Mouse (Mus musculus): ENCODE measurements around the gene Plpp3. TPM values are rescaled to one million over a fixed set of nuclear protein-coding genes. Genes with fewer than 3 reads are reported as not detected.

The Plpp3 gene
- polyA plus RNA-seq, 1 experiment from 2014 or later = 81.9 TPM

DNA sequence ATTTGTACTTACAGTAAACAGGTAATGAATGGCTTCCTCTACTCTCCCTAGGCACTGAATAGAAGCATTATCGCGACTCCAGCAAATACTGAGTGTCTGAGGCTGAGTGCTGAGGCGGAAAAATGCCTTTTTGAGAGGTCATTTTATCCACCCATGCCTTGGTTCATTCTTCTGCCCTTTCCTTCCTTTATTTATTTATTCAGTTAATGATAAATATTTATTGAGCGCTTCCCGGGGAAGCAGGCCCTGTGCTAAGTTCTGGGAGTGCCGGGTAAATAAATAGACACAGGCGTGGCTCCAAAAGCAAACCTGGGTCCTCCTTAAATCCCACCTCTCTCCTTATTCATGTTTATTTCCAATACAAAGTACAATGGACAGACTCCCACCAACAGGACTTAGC is 27.9 kb upstream of the Plpp3 start:
- no peak overlapping the region for H3K4me3 ChIP-seq
- H3K36me3 ChIP-seq = no peaks in the 10 kb centered on the region
- no peak overlapping the region for H3K27ac ChIP-seq
- H3K4me2 ChIP-seq = no peak overlapping the region
- WGBS = 69% methylated on average over 7 of the region's 7 CpGs
- no peaks in the 10 kb centered on the region for H3K27me3 ChIP-seq
- H3K4me1 ChIP-seq (replicated peaks) = no peaks in the 10 kb centered on the region
- no peaks in the 10 kb centered on the region for H3K9me3 ChIP-seq
- no peak for ATAC-seq (ENCODE audit: low FRiP score)
- H3K9ac ChIP-seq = no peak overlapping the region

DNA sequence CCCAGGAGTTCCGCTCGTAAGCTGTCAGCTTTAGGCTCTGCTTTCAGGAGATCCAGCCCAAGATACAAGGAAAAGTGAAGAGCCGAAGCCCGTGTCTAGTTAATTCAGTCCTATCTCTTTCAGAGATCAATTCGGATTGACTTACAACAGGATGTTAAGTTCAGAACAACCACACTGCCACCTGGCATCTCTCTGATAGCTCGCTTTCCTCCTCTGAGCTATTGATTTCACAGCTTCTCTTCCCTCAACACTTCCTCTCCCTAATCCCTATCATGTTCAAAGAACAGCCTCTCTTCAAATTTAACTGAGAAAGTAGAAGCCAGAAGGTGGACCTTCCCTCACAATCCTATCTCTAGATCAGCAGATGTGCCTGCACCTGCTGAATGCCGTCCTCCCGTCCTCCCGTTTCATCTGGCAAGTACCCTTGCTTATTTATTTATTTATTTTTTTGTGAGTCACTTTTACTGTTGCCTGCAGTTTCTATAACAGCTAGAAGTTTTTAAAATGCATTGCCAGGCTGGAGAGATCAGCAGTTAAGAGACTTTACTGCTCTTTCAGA is 25.3 kb upstream of the Plpp3 start:
- Histone ChIP-seq H3K36me3 (no peaks in the 10 kb centered on the region), H3K9me3 (no peaks in the 10 kb centered on the region), H3K27ac (no peak overlapping the region), H3K27me3 (no peaks in the 10 kb centered on the region), H3K4me3 (no peak overlapping the region), H3K4me1 (replicated peaks) (no peaks in the 10 kb centered on the region), H3K4me2 (no peak overlapping the region), H3K9ac (no peak overlapping the region)
- WGBS = 86% methylated on average over 9 of the region's 9 CpGs
- no peak for ATAC-seq (ENCODE audit: low FRiP score)

DNA sequence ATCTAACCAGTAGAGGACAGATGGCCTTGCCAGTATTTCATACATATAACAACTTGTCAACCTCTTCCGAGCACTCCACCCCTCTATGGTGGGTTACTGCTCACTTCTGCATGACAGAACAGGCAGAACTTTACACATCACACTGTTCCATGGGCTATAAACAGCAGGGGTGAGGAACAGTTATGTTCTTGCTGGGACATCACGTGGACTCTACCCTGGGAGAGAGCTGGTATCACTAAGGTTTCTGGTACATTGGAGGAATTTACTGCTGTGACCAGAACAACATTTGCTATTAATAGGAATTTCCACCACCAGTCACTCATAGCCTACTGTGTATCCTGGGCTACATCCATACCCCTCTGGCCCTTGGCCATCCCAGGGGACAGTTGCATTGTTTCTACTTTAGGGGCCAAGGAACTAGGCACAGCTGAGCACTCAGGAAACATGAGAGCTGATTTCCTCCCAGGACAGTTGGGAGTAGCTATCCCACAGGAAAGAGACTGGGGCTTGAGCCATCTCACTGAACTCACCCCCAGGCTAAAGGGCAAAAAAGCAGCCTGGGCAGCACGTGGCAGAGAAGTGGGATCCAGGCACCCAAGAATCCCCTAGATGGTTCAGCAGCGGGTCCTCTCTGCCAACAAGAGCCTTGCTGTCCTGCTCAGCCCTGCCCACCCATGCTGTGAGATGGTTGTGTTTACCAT is 23.6 kb upstream of the Plpp3 start:
- Histone ChIP-seq H3K27me3 (no peaks in the 10 kb centered on the region), H3K9ac (no peak overlapping the region), H3K4me3 (no peak overlapping the region), H3K9me3 (no peaks in the 10 kb centered on the region), H3K4me1 (replicated peaks) (no peaks in the 10 kb centered on the region), H3K4me2 (no peak overlapping the region), H3K36me3 (no peaks in the 10 kb centered on the region), H3K27ac (no peak overlapping the region)
- ATAC-seq (ENCODE audit: low FRiP score) = no peak
- 81% methylated on average over 4 of the region's 4 CpGs for WGBS

DNA sequence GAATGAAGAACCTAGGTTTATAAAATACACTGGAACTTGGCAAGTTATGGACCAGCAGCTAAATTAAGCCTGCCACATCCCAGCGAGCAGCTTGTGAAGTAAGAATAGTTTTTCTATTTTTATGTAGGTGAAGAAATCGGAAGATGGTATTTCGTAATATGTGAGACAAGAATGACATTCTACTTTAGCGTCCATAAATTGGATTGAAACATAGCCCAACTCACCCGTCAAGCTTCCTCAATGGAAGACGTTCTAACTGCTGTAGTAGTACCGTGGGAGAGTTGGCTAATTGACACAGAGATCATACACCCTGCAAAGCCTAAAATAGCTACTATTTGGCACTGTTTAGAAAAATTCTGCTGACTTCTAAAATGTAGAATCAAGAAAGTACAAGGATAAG is 7.7 kb upstream of the Plpp3 start:
- Histone ChIP-seq H3K9me3 (no peaks in the 10 kb centered on the region), H3K27me3 (no peaks in the 10 kb centered on the region), H3K4me1 (replicated peaks) (peaks cover 3% of the 10 kb centered on the region; the same call in 1 of the 2 replicates), H3K4me2 (no peak overlapping the region), H3K9ac (no peak overlapping the region), H3K27ac (no peak overlapping the region), H3K4me3 (no peak overlapping the region), H3K36me3 (no peaks in the 10 kb centered on the region)
- WGBS = 93% methylated on average over 7 of the region's 7 CpGs
- no peak for ATAC-seq (ENCODE audit: low FRiP score)

DNA sequence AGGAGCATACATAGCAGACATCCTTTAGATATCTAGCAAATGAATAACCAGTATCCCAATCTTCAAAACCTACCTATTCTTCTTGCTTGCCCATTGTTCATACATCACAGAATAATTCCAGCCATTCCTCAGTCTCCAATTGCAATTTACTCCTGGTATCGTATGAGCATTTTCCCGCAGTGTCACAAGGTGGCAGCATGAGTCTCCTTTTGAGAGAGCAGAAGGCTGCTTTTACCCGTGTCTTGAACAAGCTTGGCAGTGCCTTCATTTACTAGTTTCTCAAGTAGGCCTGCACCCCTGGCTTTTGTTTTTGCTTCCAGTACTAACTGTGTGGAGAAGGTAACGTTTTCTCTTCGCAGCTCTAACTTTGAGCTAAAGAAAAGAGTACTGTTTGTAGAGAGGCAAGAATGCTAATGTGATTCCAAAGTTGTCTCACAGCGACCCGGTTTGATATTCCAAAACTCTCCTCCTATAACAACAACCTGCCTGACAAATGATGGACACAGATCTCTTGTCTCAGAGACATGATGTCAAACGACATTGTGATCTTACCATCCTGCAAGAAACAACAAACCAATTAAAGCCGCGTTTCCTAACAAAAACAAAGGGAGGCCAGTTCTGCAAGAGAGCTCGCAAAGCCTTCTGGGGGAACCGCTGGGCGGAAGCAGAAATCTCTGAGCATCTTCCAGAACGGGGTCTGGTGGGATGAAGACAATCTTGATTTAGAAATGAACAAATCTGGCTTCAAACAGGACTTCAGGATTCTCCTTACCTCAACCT is 5.0 kb upstream of the Plpp3 start:
- Histone ChIP-seq H3K36me3 (no peaks in the 10 kb centered on the region), H3K4me3 (no peak overlapping the region), H3K27ac (no peak overlapping the region), H3K9me3 (no peaks in the 10 kb centered on the region), H3K27me3 (0 out of 2 replicates have a peak, but pooled peaks cover 3% of the 10 kb centered on the region), H3K4me1 (replicated peaks) (peaks cover 3% of the 10 kb centered on the region; the same call in 1 of the 2 replicates), H3K4me2 (no peak overlapping the region), H3K9ac (no peak overlapping the region)
- 40% methylated on average over 14 of the region's 14 CpGs for WGBS
- no peak for ATAC-seq (ENCODE audit: low FRiP score)

DNA sequence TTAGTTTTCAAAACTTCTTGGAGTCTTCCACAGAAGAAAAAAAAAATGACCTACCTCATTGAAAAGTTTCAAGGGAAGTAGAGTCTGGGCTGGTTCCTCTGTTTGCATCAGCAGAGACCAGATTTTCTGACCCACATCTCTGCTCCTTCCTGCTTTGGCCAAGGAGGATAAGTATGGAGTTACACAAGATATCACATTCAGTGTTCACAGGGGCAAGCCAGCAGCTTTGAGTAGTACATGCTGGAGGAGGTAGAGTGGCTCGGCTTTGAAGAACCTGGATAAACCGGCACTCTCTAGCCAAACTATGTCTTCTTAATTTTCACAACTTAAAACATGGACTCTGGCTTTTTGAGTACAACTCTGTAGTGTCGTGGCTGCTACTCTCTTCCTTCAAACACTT is 3.9 kb upstream of the Plpp3 start:
- no peak for ATAC-seq (ENCODE audit: low FRiP score)
- no peak overlapping the region for H3K9ac ChIP-seq
- H3K4me3 ChIP-seq = no peak overlapping the region
- H3K9me3 ChIP-seq = no peaks in the 10 kb centered on the region
- H3K4me1 ChIP-seq (replicated peaks) = peaks cover 3% of the 10 kb centered on the region
- H3K27me3 ChIP-seq = 0 out of 2 replicates have a peak, but pooled peaks cover 3% of the 10 kb centered on the region
- H3K36me3 ChIP-seq = no peaks in the 10 kb centered on the region
- H3K27ac ChIP-seq = no peak overlapping the region
- H3K4me2 ChIP-seq = no peak overlapping the region
- WGBS = 86% methylated on average over 3 of the region's 3 CpGs

DNA sequence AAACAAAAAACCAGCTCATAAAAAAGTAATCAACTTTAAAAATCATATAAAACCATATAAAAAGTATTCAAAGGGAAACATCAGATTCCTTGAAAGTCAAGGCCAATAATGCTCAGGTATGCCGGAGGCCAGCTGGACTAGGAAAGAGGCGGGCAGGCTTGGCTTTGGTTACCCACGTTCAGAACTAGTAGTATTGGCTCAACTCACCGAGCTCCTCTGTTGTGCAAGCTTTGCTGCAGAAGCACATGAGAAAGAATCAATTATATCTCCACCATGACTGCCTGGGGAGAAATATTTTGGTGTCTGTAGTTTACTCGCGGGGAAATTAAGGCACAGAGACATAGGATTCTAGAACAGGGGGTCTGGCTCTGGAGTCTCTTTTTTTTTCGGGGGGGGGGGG is 866 bp upstream of the Plpp3 start:
- H3K4me2 ChIP-seq = peak overlapping the region; percentile 89; the same call in 1 of the 2 replicates
- H3K27me3 ChIP-seq = 0 out of 2 replicates have a peak, but pooled peaks cover 3% of the 10 kb centered on the region
- no peak overlapping the region for H3K27ac ChIP-seq
- H3K9me3 ChIP-seq = no peaks in the 10 kb centered on the region
- no peak overlapping the region for H3K4me3 ChIP-seq
- no peaks in the 10 kb centered on the region; the same call in 1 of the 2 replicates for H3K36me3 ChIP-seq
- 70% methylated on average over 7 of the region's 7 CpGs for WGBS
- H3K4me1 ChIP-seq (replicated peaks) = peaks cover 26% of the 10 kb centered on the region
- H3K9ac ChIP-seq = no peak overlapping the region
- no peak for ATAC-seq (ENCODE audit: low FRiP score)

GRCm38 (mm10) chr4:105156955-105157275 is 232 bp upstream of the Plpp3 start:
- Histone ChIP-seq H3K9ac (peak overlapping the region; percentile 89; the same call in 1 of the 2 replicates), H3K4me3 (peak overlapping the region; percentile 83), H3K4me2 (peak overlapping the region; percentile 89), H3K4me1 (replicated peaks) (peaks cover 32% of the 10 kb centered on the region), H3K27me3 (0 out of 2 replicates have a peak, but pooled peaks cover 3% of the 10 kb centered on the region), H3K9me3 (no peaks in the 10 kb centered on the region), H3K36me3 (no peaks in the 10 kb centered on the region; the same call in 1 of the 2 replicates), H3K27ac (peak overlapping the region; percentile 94)
- ATAC-seq (ENCODE audit: low FRiP score) = no peak
- under 1% methylated on average over 4 of the region's 4 CpGs for WGBS

GRCm38 (mm10) chr4:105158169-105158555 is 1.0 kb downstream of the Plpp3 start:
- 1% methylated on average over 26 of the region's 26 CpGs for WGBS
- no peaks in the 10 kb centered on the region; the same call in 1 of the 2 replicates for H3K36me3 ChIP-seq
- H3K27ac ChIP-seq = peak overlapping the region; percentile 94
- H3K4me2 ChIP-seq = peak overlapping the region; percentile 89
- H3K4me3 ChIP-seq = peak overlapping the region; percentile 83
- H3K9ac ChIP-seq = peak overlapping the region; percentile 89
- H3K9me3 ChIP-seq = no peaks in the 10 kb centered on the region
- 0 out of 2 replicates have a peak, but pooled peaks cover 3% of the 10 kb centered on the region for H3K27me3 ChIP-seq
- ATAC-seq (ENCODE audit: low FRiP score) = peak; percentile 70
- peaks cover 42% of the 10 kb centered on the region for H3K4me1 ChIP-seq (replicated peaks)

GRCm38 (mm10) chr4:105158651-105159530 is 1.7 kb downstream of the Plpp3 start:
- WGBS = under 1% methylated on average over 18 of the region's 18 CpGs
- Histone ChIP-seq H3K9ac (peak overlapping the region; percentile 89), H3K27ac (peak overlapping the region; percentile 94), H3K36me3 (no peaks in the 10 kb centered on the region; the same call in 1 of the 2 replicates), H3K27me3 (0 out of 2 replicates have a peak, but pooled peaks cover 3% of the 10 kb centered on the region), H3K4me1 (replicated peaks) (peaks cover 46% of the 10 kb centered on the region), H3K9me3 (no peaks in the 10 kb centered on the region), H3K4me3 (peak overlapping the region; percentile 83), H3K4me2 (peak overlapping the region; percentile 89)
- ATAC-seq (ENCODE audit: low FRiP score) = no peak

DNA sequence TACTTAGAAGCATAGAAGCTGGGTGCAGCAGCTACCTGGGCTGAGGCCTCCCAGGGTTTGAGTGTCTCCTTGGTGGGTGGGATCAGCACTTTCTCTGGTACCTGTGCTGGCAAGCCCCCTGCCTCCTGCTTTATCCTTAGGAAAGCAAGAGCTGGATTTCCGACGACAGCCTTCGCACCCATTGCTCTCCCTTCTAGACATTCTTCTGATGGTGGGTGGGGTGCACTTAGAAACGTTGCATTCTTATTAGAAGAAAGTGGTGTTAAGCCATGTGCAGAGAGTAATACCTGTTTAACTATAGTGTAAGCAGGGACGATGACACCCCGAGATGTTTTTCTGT is 2.4 kb downstream of the Plpp3 start:
- Histone ChIP-seq H3K4me3 (peak overlapping the region; percentile 83), H3K27me3 (0 out of 2 replicates have a peak, but pooled peaks cover 3% of the 10 kb centered on the region), H3K4me2 (peak overlapping the region; percentile 89), H3K4me1 (replicated peaks) (peaks cover 48% of the 10 kb centered on the region), H3K9ac (peak overlapping the region; percentile 89), H3K36me3 (no peaks in the 10 kb centered on the region; the same call in 1 of the 2 replicates), H3K27ac (no peak overlapping the region), H3K9me3 (no peaks in the 10 kb centered on the region)
- WGBS = 23% methylated on average over 6 of the region's 6 CpGs
- no peak for ATAC-seq (ENCODE audit: low FRiP score)
